Mouse (Mus musculus) heart, embryonic 10.5 days (tissue): ENCODE measurements around the gene Phf14. TPM values are rescaled to one million over a fixed set of nuclear protein-coding genes. Genes with fewer than 3 reads are reported as not detected.
"Not testable (repeated sequence)": the region's sequence is repeated elsewhere in the genome, so short reads cannot be mapped to it uniquely, and the experiment has no call there.

Experiments used
- DNase-seq: peaks from one replicate; pipeline ENCODE4 v3.0.0-alpha.2; 2017; ENCODE audit warnings: low spot score
- H3K27ac ChIP-seq: fragments of 300-500 bp; sonication (generic); 2 replicates; pipeline ENCODE4 v1.5.1; 2016; ENCODE audit warnings: mild to moderate bottlenecking
- H3K27me3 ChIP-seq: fragments of 300-500 bp; sonication (generic); 2 replicates; pipeline ENCODE4 v1.6.1; 2016; ENCODE audit warnings: mild to moderate bottlenecking; ENCODE audit not compliant: poor library complexity, insufficient read depth, severe bottlenecking
- H3K36me3 ChIP-seq: fragments of 300-500 bp; sonication (generic); 2 replicates; pipeline ENCODE4 v1.6.1; 2016; ENCODE audit warnings: mild to moderate bottlenecking, moderate library complexity
- H3K4me1 ChIP-seq: fragments of 300-500 bp; sonication (generic); 2 replicates; pipeline ENCODE4 v1.6.1; 2016; ENCODE audit warnings: mild to moderate bottlenecking
- H3K4me3 ChIP-seq: fragments of 300-500 bp; sonication (generic); 2 replicates; pipeline ENCODE4 v1.5.1; 2016; ENCODE audit warnings: mild to moderate bottlenecking, moderate library complexity
- H3K9me3 ChIP-seq: fragments of 300-500 bp; sonication (generic); 2 replicates; pipeline ENCODE4 v1.6.1; 2016; ENCODE audit warnings: mild to moderate bottlenecking, moderate library complexity
- WGBS: fragments of 180-500 bp; shearing (Covaris S2); methylation state at CpG from one replicate; pipeline ENCODE4 v1.1.7; 2016; 5-methylcytosine and 5-hydroxymethylcytosine counted together
- polyA plus RNA-seq: library from polyadenylated mRNA; unstranded; fragments of >200 nt; fragmentation: Nextera tagmentation; extraction: Ambion mirVana; gene quantifications from 2 replicates; pipeline ENCODE4 v1.2.1, GENCODE M21; 2016

Phf14 gene
- polyA plus RNA-seq, 1 experiment from 2014 or later = 48.5 TPM

DNA sequence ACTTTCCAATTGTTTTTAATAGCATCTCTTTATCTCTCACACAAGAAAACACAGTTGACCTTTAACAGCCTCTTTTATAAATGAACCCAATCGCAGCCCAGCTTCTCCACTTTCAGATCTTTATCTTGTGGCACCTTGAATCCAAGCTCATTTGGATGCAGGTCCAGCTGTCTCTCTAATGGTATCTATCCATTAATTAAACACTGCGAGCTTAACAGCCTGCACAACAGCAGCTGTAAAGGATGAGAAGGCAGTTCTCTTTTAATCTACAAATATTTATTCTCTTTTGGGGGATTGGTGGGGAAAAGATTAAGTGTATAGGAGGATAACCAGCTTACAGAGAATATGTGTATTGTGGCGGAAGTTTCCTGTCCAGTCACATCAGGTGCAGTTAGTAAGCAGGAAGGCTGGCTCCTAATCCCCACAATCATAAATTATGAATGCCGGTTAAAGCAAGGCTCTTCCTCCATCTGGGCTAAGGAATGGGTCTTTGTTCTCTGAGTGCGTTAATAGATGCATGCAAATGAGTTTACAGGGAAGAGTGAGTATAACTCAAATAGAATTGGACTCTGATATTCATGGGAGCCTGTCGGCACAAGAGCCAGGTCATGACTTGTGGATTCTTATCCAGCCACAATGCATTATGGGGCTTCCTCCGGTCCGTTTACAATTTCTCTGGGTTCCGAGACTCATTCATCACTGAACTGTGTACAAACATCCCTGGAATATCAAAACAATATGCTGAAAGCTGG lies 210.4 kb downstream of the Phf14 start:
- no peak for DNase-seq
- 80% methylated on average over 9 of the region's 9 CpGs for WGBS
- Histone ChIP-seq H3K36me3 (no peaks in the 10 kb centered on the region), H3K4me1 (peaks cover 4% of the 10 kb centered on the region; the same call in 1 of the 2 replicates), H3K27ac (no peak overlapping the region), H3K9me3 (no peaks in the 10 kb centered on the region), H3K27me3 (no peaks in the 10 kb centered on the region), H3K4me3 (no peak overlapping the region)

- H3K27ac ChIP-seq = no peak overlapping the region
- H3K9me3 ChIP-seq = no peaks in the 10 kb centered on the region
- no peaks in the 10 kb centered on the region for H3K27me3 ChIP-seq
- no peaks in the 10 kb centered on the region for H3K4me1 ChIP-seq
- no peak overlapping the region for H3K4me3 ChIP-seq
- H3K36me3 ChIP-seq = no peaks in the 10 kb centered on the region
- DNase-seq = no peak
Observed at GRCm38 (mm10) chr6:12122759-12123158, 215.2 kb downstream of the Phf14 start.

- peak; percentile 79 for DNase-seq
- no peak overlapping the region for H3K27ac ChIP-seq
- H3K36me3 ChIP-seq = no peaks in the 10 kb centered on the region
- H3K4me3 ChIP-seq = 0 out of 2 replicates have a peak overlapping the region, but pooled peaks have one; percentile 1
- 27% methylated on average over 17 of the region's 17 CpGs for WGBS
- H3K27me3 ChIP-seq = no peaks in the 10 kb centered on the region
- no peaks in the 10 kb centered on the region for H3K9me3 ChIP-seq
- no peaks in the 10 kb centered on the region for H3K4me1 ChIP-seq
Observed at GRCm38 (mm10) chr6:12125031-12125803, 217.6 kb downstream of the Phf14 start.

DNA sequence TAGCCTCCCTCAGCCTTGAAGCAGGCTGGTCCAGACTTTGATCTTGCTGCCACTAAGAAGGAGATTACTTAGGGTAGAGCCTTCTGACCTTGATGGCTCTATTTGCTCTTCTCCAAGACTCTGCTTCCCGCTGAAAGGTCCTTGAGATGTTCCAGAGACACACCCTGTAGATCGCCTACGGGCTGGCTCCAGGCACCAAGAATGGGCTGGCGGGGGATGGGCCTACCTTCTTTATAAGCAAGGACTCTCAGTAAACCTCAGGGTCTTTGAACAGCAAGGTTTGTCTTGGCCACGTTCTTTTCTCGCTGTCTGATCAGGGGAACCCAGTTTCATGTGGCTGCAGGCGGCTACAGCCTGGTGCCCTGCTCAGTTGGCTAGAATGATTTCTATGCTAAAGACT lies 219.0 kb downstream of the Phf14 start:
- WGBS = 36% methylated on average over 7 of the region's 7 CpGs

DNA sequence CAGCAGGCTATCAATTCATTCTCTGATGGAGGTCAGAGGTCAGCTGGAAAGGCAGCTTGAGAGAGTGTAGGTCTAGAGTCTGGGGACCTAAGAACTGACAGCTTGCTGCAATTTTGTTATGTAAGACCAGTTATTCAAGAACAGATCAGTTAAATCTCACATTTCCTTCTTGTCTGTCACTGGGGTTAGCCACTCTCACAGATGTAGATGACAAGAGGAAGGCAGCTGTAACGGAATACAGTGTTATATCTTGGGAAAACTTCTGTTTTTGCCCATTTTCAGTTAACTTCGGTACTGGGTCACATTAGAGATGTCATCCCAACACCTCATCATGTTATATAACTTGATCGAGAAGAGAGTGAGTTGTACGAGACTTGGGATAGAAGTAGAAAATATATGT lies 219.7 kb downstream of the Phf14 start:
- no peak overlapping the region for H3K27ac ChIP-seq
- WGBS = 83% methylated on average over 4 of the region's 4 CpGs
- no peak for DNase-seq
- no peaks in the 10 kb centered on the region for H3K4me1 ChIP-seq
- no peaks in the 10 kb centered on the region for H3K36me3 ChIP-seq
- H3K27me3 ChIP-seq = no peaks in the 10 kb centered on the region
- H3K4me3 ChIP-seq = no peak overlapping the region
- no peaks in the 10 kb centered on the region for H3K9me3 ChIP-seq

More for the DNA sequence above, 219.0 kb downstream of the Phf14 start:
- H3K9me3 ChIP-seq, H3K27ac ChIP-seq, DNase-seq, H3K36me3 ChIP-seq, H3K4me1 ChIP-seq, H3K27me3 ChIP-seq, H3K4me3 ChIP-seq: not testable (repeated sequence)

Other genes with a start within 250 kb of the Phf14 start
- gene Ndufa4, start 312 bp upstream of the Phf14 start, polyA plus RNA-seq = 1,053 and 1,373 TPM in 2 replicates